In genomic region chr10:79764234-79764633, GRCm38 (mm10) we compare ENCODE assay signal across 12 mouse cellular contexts. TPM values are rescaled to one million over a fixed set of nuclear protein-coding genes. Genes with fewer than 3 reads are reported as not detected.
DNase-seq lines count a peak whose midpoint lies in the region; ATAC-seq and TF ChIP-seq lines count a peak whose summit lies in the region.
"Had no signal": no experiment of that assay in that cellular context is flagged by ENCODE, and none has a peak within 500 bp of the region (broad histone marks: within the 10 kb centered on the region; RNA-seq: fewer than 3 reads in every experiment).

No protein-coding gene starts in this region.

- H3K27me3 ChIP-seq in heart, embryonic 13.5 days (replicated peaks): no peaks in the 10 kb centered on the region
- no peaks in the 10 kb centered on the region for H3K27me3 ChIP-seq in megakaryocyte, embryonic 14.5 days (replicated peaks)
- no peaks in the 10 kb centered on the region for H3K27me3 ChIP-seq in G1E (ENCODE audit: insufficient read depth, low read length)

- H3K27ac ChIP-seq in heart, embryonic 13.5 days (replicated peaks): no peak overlapping the region

- H3K4me3 ChIP-seq in heart, embryonic 13.5 days: no peak overlapping the region
- H3K4me3 ChIP-seq in megakaryocyte, embryonic 14.5 days (replicated peaks): peak overlapping the region; percentile 66
- peak overlapping the region; percentile 56; the same call in 1 of the 2 replicates for H3K4me3 ChIP-seq in G1E (ENCODE audit: low read depth, low read length)

- ATAC-seq in heart, embryonic 13.5 days (ENCODE audit: extremely low read depth, insufficient number of reproducible peaks, low FRiP score, low TSS enrichment): no peak
- no peak for ATAC-seq in megakaryocyte, adult 5-6 weeks (ENCODE audit: poor library complexity, severe bottlenecking)
- ATAC-seq in G1E (ENCODE audit: extremely low read depth, insufficient number of reproducible peaks, low FRiP score, poor library complexity, severe bottlenecking): no peak
- ATAC-seq: inflammation-experienced regulatory T-cells, adult 6 months had no signal

- H3K9ac ChIP-seq in heart, embryonic 13.5 days: peak overlapping the region; percentile 63

- WGBS in heart, embryonic 13.5 days: 70% methylated on average over 7 of the region's 7 CpGs

- peaks cover 37% of the 10 kb centered on the region for H3K36me3 ChIP-seq in heart, embryonic 13.5 days
- H3K36me3 ChIP-seq in megakaryocyte, embryonic 14.5 days (replicated peaks; ENCODE audit: low read length): peaks cover 46% of the 10 kb centered on the region
- peaks cover 65% of the 10 kb centered on the region for H3K36me3 ChIP-seq in G1E (replicated peaks)

- H3K4me2 ChIP-seq in heart, embryonic 13.5 days: no peak overlapping the region

- peaks cover 42% of the 10 kb centered on the region for H3K4me1 ChIP-seq in heart, embryonic 13.5 days
- peaks cover 65% of the 10 kb centered on the region for H3K4me1 ChIP-seq in megakaryocyte, embryonic 14.5 days
- H3K4me1 ChIP-seq in G1E (ENCODE audit: insufficient read depth, low read depth, low read length): peaks cover 56% of the 10 kb centered on the region

- no peak for TF ChIP-seq CTCF in G1E (IDR thresholded peaks at IDR 0.05; ENCODE audit: low read depth, low read length)

- DNase-seq in heart, adult 18-20 months: no peak
- no peak for DNase-seq in G1E (ENCODE audit: low spot score)
- DNase-seq in gonadal fat pad, adult 2 months (ENCODE audit: low read depth): peak; percentile 81
- no peak for DNase-seq in embryo, embryonic 10.5 days (ENCODE audit: low spot score)
- no peak for DNase-seq in kidney, adult 9 months
- DNase-seq: cerebellum, adult 9-10 months; retina, postnatal 1 day; thymus, postnatal 36 days had no signal

- H3K9me3 ChIP-seq in heart, embryonic 13.5 days: no peaks in the 10 kb centered on the region
- no peaks in the 10 kb centered on the region for H3K9me3 ChIP-seq in megakaryocyte, embryonic 14.5 days
- no peaks in the 10 kb centered on the region for H3K9me3 ChIP-seq in G1E (replicated peaks)

RNA-seq across cellular contexts. Expression of gene Rnf126, which starts 2.5 kb away (rescaled TPM):
- 61.4 and 66.3 TPM in 2 replicates for polyA plus RNA-seq in heart, embryonic 13.5 days (2015; fragmentation: Nextera tagmentation; extraction: Ambion mirVana)
- total RNA-seq in heart, adult 18-20 months (2021): 10 to 100 TPM; 22.0 to 23.1 TPM
- polyA plus RNA-seq in megakaryocyte, embryonic 14.5 days (2012; ENCODE audit: insufficient read depth, low replicate concordance): 302 and 542 TPM in 2 replicates
- total RNA-seq in megakaryocyte, adult 5-6 weeks (2015): 30.4 and 34.0 TPM in 2 replicates
- 12.5 and 13.0 TPM in 2 replicates for total RNA-seq in megakaryocyte, adult 5-6 weeks (2017)
- total RNA-seq in G1E (2014; fragmentation: Nextera tagmentation) (109 and 129 TPM in 2 replicates), G1E (2017) (23.5 and 25.2 TPM in 2 replicates)
- 353 and 382 TPM in 2 replicates for polyA plus RNA-seq in G1E (2012)
- 80.0 and 102 TPM in 2 replicates for polyA plus RNA-seq in gonadal fat pad, adult 2 months (2012; rRNA removed)

RNA-seq across cellular contexts. Expression of gene Fgf22, which starts 9.4 kb away (rescaled TPM):
- polyA plus RNA-seq in heart, embryonic 13.5 days (2015; fragmentation: Nextera tagmentation; extraction: Ambion mirVana): 0.17 TPM in 1 of 2 replicates, not detected in the other
- total RNA-seq in heart, adult 18-20 months (2021): not detected
- polyA plus RNA-seq in megakaryocyte, embryonic 14.5 days (2012; ENCODE audit: insufficient read depth, low replicate concordance): not detected in 2 replicates
- not detected in 2 replicates for total RNA-seq in megakaryocyte, adult 5-6 weeks (2015)
- not detected in 2 replicates for total RNA-seq in megakaryocyte, adult 5-6 weeks (2017)
- total RNA-seq in G1E (2014; fragmentation: Nextera tagmentation): not detected in 2 replicates
- 0.44 TPM in 1 of 2 replicates, not detected in the other for total RNA-seq in G1E (2017)
- polyA plus RNA-seq in G1E (2012): not detected in 2 replicates
- polyA plus RNA-seq in gonadal fat pad, adult 2 months (2012; rRNA removed): not detected in 2 replicates

RNA-seq across cellular contexts. Expression of gene Fstl3, which starts 12.8 kb away (rescaled TPM):
- polyA plus RNA-seq in heart, embryonic 13.5 days (2015; fragmentation: Nextera tagmentation; extraction: Ambion mirVana): 23.8 and 27.3 TPM in 2 replicates
- 1 to 10 TPM; 3.5 to 4.5 TPM for total RNA-seq in heart, adult 18-20 months (2021)
- polyA plus RNA-seq in megakaryocyte, embryonic 14.5 days (2012; ENCODE audit: insufficient read depth, low replicate concordance): 1.6 TPM in 1 of 2 replicates, not detected in the other
- total RNA-seq in megakaryocyte, adult 5-6 weeks (2015): 3.9 and 5.3 TPM in 2 replicates
- 1.7 and 2.7 TPM in 2 replicates for total RNA-seq in megakaryocyte, adult 5-6 weeks (2017)
- total RNA-seq in G1E (2014; fragmentation: Nextera tagmentation) (not detected in 2 replicates), G1E (2017) (0.12 and 0.22 TPM in 2 replicates)
- polyA plus RNA-seq in G1E (2012): 0.05 TPM in 1 of 2 replicates, not detected in the other
- polyA plus RNA-seq in gonadal fat pad, adult 2 months (2012; rRNA removed): 41.0 and 43.3 TPM in 2 replicates

RNA-seq across cellular contexts. Expression of gene Polrmt, which starts 17.9 kb away (rescaled TPM):
- 30.2 and 30.9 TPM in 2 replicates for polyA plus RNA-seq in heart, embryonic 13.5 days (2015; fragmentation: Nextera tagmentation; extraction: Ambion mirVana)
- total RNA-seq in heart, adult 18-20 months (2021): 10 to 100 TPM; 46.3 to 49.5 TPM
- polyA plus RNA-seq in megakaryocyte, embryonic 14.5 days (2012; ENCODE audit: insufficient read depth, low replicate concordance): 11.1 and 25.3 TPM in 2 replicates
- total RNA-seq in megakaryocyte, adult 5-6 weeks (2015): 20.9 and 27.8 TPM in 2 replicates
- 9.7 and 12.6 TPM in 2 replicates for total RNA-seq in megakaryocyte, adult 5-6 weeks (2017)
- total RNA-seq in G1E (2014; fragmentation: Nextera tagmentation) (44.5 and 50.5 TPM in 2 replicates), G1E (2017) (16.7 and 17.1 TPM in 2 replicates)
- polyA plus RNA-seq in G1E (2012): 45.3 and 45.5 TPM in 2 replicates
- polyA plus RNA-seq in gonadal fat pad, adult 2 months (2012; rRNA removed): 39.4 and 48.1 TPM in 2 replicates

RNA-seq across cellular contexts. Expression of gene Prss57, which starts 26.5 kb away (rescaled TPM):
- polyA plus RNA-seq in heart, embryonic 13.5 days (2015; fragmentation: Nextera tagmentation; extraction: Ambion mirVana): 0.51 TPM in 1 of 2 replicates, not detected in the other
- not detected for total RNA-seq in heart, adult 18-20 months (2021)
- 0.70 TPM in 1 of 2 replicates, not detected in the other for polyA plus RNA-seq in megakaryocyte, embryonic 14.5 days (2012; ENCODE audit: insufficient read depth, low replicate concordance)
- 2.7 and 5.6 TPM in 2 replicates for total RNA-seq in megakaryocyte, adult 5-6 weeks (2015)
- total RNA-seq in megakaryocyte, adult 5-6 weeks (2017): 1.2 and 1.8 TPM in 2 replicates
- total RNA-seq in G1E (2014; fragmentation: Nextera tagmentation): not detected in 2 replicates
- total RNA-seq in G1E (2017): 0.05 TPM in 1 of 2 replicates, not detected in the other
- not detected in 2 replicates for polyA plus RNA-seq in G1E (2012)
- 0.13 and 0.23 TPM in 2 replicates for polyA plus RNA-seq in gonadal fat pad, adult 2 months (2012; rRNA removed)
